Mouse (Mus musculus) G1E (cell line): ENCODE measurements at regions not wholly inside any gene's neighbourhood (a gene's known extent, or its start where the extent isn't known, plus 50 kb on each side); places are given as distances from the start of the nearest gene placed in this dataset.

ENCODE experiments used
- ATAC-seq: 2 replicates; pipeline ENCODE4 v1.8.0; 2016; ENCODE audit warnings: mild to moderate bottlenecking; ENCODE audit not compliant: insufficient number of reproducible peaks, poor library complexity, low FRiP score, severe bottlenecking; ENCODE audit errors: extremely low read depth
- DNase-seq: peaks from one replicate; pipeline ENCODE4 v3.0.0; 2012; ENCODE audit warnings: low spot score
- H3K27me3 ChIP-seq: 2 replicates; pipeline ENCODE4 v1.6.1; 2012; ENCODE audit warnings: mild to moderate bottlenecking, low read length, inconsistent platforms; ENCODE audit not compliant: insufficient read depth
- H3K36me3 ChIP-seq: replicated peaks from 2 replicates; pipeline ENCODE3; 2012; ENCODE audit warnings: mild to moderate bottlenecking, inconsistent platforms
- H3K4me1 ChIP-seq: 2 replicates; pipeline ENCODE4 v1.6.1; 2012; ENCODE audit warnings: low read depth, low read length, inconsistent platforms, mixed read lengths; ENCODE audit not compliant: insufficient read depth
- H3K4me3 ChIP-seq: 2 replicates; pipeline ENCODE4 v1.5.1; 2012; ENCODE audit warnings: low read depth, mild to moderate bottlenecking, inconsistent platforms, low read length, moderate library complexity, mixed read lengths
- H3K9me3 ChIP-seq: replicated peaks from 2 replicates; pipeline ENCODE4 v1.6.1; 2012; ENCODE audit warnings: inconsistent platforms
- CTCF ChIP-seq: IDR thresholded peaks from 2 replicates; pipeline ENCODE4 v1.5.1; 2012; ENCODE audit warnings: low read depth, low read length, inconsistent platforms, mixed read lengths
- GATA1 ChIP-seq: IDR thresholded peaks from 2 replicates; pipeline ENCODE4 v1.6.1; 2012; ENCODE audit warnings: borderline replicate concordance, low read length, inconsistent platforms, mixed read lengths
- GATA2 ChIP-seq: IDR thresholded peaks from 2 replicates; pipeline ENCODE4 v1.6.1; 2012; ENCODE audit warnings: low read depth, low read length, inconsistent platforms, borderline replicate concordance
- POLR2AphosphoS5 ChIP-seq: IDR thresholded peaks from 2 replicates; pipeline ENCODE4 v1.6.1; 2012; ENCODE audit warnings: low read depth, low read length, inconsistent platforms; ENCODE audit not compliant: insufficient replicate concordance
- TAL1 ChIP-seq: conservative IDR thresholded peaks from 2 replicates; pipeline ENCODE4 v1.6.1; 2012; ENCODE audit warnings: low read depth, low read length, inconsistent platforms, mixed read lengths

GRCm38 (mm10) chr4:110134036-110134435 is 156.2 kb downstream of the Dmrta2 start:
- DNase-seq (no peak), ATAC-seq (no peak)
- Histone ChIP-seq H3K4me3 (no peak overlapping the region), H3K36me3 (no peaks in the 10 kb centered on the region), H3K4me1 (no peaks in the 10 kb centered on the region), H3K27me3 (no peaks in the 10 kb centered on the region), H3K9me3 (peaks cover 29% of the 10 kb centered on the region)
- TF ChIP-seq GATA1 (no peak), CTCF (no peak), TAL1 (no peak), POLR2AphosphoS5 (no peak), GATA2 (no peak)

- Histone ChIP-seq H3K4me3 (no peak overlapping the region), H3K9me3 (peaks cover 24% of the 10 kb centered on the region)
These were observed 167.4 kb downstream of the Dmrta2 start for GRCm38 (mm10) chr4:110145229-110145628.

GRCm38 (mm10) chr4:110152103-110152946 is 174.5 kb downstream of the Dmrta2 start:
- Histone ChIP-seq H3K4me3 (no peak overlapping the region), H3K4me1 (no peaks in the 10 kb centered on the region), H3K27me3 (no peaks in the 10 kb centered on the region), H3K36me3 (no peaks in the 10 kb centered on the region), H3K9me3 (peaks cover 37% of the 10 kb centered on the region)
- ATAC-seq, result no peak
- no peak for TF ChIP-seq GATA1
- no peak for TF ChIP-seq GATA2
- no peak for TF ChIP-seq TAL1
- no peak for TF ChIP-seq POLR2AphosphoS5
- no peak for TF ChIP-seq CTCF
- no peak for DNase-seq

More at GRCm38 (mm10) chr4:110145229-110145628, 167.4 kb downstream of the Dmrta2 start:
- TF ChIP-seq CTCF (no peak), GATA1 (no peak), POLR2AphosphoS5 (no peak), GATA2 (no peak), TAL1 (no peak)
- no peaks in the 10 kb centered on the region for H3K36me3 ChIP-seq
- ATAC-seq, result no peak
- H3K4me1 ChIP-seq, result no peaks in the 10 kb centered on the region
- H3K27me3 ChIP-seq, result no peaks in the 10 kb centered on the region
- DNase-seq, result no peak
